Mouse (Mus musculus): ENCODE measurements around the gene Fezf1. TPM values are rescaled to one million over a fixed set of nuclear protein-coding genes. Genes with fewer than 3 reads are reported as not detected.

Gene Fezf1
- polyA plus RNA-seq, 1 experiment from 2014 or later: not detected

DNA sequence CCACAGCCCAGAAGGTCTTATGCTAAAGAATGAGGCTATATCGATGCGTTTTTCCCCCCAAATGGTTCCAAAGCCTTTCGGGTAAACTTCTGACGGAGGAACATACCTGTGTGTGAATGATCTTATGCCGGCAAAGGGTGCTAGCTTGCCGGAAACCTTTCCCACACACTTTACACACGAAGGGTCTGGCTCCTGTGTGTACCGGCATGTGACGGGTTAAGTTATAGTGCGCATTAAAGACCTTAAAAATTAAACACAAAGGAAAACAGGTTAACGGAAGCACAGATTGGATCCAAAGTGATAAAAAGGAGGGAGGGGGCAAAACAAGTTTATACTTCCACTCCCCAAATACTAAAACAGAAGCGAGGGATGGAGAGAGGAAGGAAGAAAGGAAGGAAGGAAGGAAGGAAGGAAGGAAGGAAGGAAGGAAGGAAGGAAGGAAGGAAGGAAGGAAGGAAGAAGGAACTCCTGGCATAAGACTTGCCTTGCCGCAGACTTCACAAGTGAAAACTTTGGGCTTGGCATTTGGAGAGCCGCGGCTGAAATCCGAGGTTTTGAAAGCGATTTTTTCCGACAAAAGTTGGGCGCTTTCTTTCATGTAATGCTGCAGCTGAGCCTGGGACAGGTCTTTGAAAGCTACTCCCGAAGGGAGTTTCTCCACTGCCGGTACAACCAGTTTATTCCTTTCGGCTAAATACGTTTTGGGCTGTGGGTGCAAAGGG is 1.2 kb downstream of the Fezf1 start:
- Histone ChIP-seq H3K27me3 (replicated peaks) (peaks cover 93% of the 10 kb centered on the region), H3K4me1 (peaks cover 29% of the 10 kb centered on the region), H3K36me3 (no peaks in the 10 kb centered on the region), H3K9ac (no peak overlapping the region), H3K4me3 (peak overlapping the region; percentile 53), H3K9me3 (no peaks in the 10 kb centered on the region), H3K4me2 (peak overlapping the region; percentile 76), H3K27ac (replicated peaks) (no peak overlapping the region)
- WGBS: 2% methylated on average over 23 of the region's 23 CpGs
- no peak for ATAC-seq (ENCODE audit: extremely low read depth, insufficient number of reproducible peaks, low FRiP score, low TSS enrichment)

DNA sequence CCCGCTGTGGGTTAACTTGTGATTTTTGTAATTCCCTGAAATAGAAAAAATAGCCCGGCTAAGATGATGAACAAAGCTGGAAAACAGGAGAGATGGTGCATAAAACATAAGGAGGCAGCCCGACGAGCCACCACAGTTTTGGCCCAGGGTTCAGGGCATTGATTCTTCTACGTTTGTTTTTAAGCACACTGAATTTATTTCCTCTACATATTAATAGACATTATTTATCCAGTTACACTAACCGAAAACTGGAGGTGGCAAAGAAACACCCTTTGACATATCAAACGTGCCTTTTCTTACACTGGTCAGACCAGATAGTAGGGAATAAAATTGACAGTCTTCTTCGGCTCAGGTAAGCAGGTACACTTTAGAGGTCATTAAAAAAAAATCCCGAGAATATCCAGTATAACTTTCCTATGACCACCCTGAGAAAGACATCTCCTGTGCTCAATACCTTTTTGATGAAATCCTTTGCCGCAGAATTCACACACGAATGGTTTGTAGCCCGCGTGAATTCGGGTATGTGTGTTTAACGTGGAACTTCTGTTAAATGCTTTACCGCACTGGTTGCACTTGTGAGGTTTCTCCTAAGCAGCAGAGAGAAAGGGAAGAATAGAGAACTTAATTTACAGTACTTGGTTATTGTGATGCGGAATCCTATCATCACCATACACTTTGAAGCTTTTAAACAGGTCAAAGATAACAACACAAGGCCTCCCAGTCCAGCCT is 1.9 kb downstream of the Fezf1 start:
- no peak for ATAC-seq (ENCODE audit: extremely low read depth, insufficient number of reproducible peaks, low FRiP score, low TSS enrichment)
- Histone ChIP-seq H3K27me3 (replicated peaks) (peaks cover 94% of the 10 kb centered on the region), H3K27ac (replicated peaks) (no peak overlapping the region), H3K4me1 (peaks cover 29% of the 10 kb centered on the region), H3K9me3 (no peaks in the 10 kb centered on the region), H3K4me3 (no peak overlapping the region), H3K4me2 (no peak overlapping the region), H3K9ac (no peak overlapping the region), H3K36me3 (no peaks in the 10 kb centered on the region)
- 4% methylated on average over 17 of the region's 17 CpGs for WGBS

DNA sequence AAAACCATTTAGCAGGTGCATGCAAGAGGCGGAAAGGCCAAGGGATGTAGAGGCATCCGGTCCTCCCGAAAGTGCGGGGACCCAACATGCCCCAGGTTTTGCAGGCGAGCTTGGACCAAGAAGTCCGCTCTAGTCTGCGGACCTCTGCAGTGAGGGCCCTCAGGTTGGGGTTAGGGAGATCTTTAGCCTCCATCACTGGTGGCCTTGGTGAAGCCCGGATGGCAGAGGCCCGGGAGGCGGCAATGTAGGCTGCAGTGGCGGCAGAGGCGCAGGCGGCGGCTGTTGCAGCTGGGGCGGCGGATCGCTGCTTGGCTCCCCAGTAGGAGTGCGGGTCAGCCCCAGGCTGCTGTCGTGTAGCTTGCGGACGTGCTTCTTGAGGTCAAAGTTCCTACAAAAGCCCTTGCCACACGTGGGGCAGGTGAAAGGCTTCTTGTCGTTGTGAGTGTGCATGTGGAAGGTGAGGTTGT is 2.6 kb downstream of the Fezf1 start:
- no peak overlapping the region for H3K4me3 ChIP-seq
- H3K4me1 ChIP-seq: peaks cover 29% of the 10 kb centered on the region
- H3K9ac ChIP-seq: no peak overlapping the region
- peaks cover 97% of the 10 kb centered on the region for H3K27me3 ChIP-seq (replicated peaks)
- ATAC-seq (ENCODE audit: extremely low read depth, insufficient number of reproducible peaks, low FRiP score, low TSS enrichment): no peak
- no peak overlapping the region for H3K27ac ChIP-seq (replicated peaks)
- 3% methylated on average over 23 of the region's 23 CpGs for WGBS
- no peaks in the 10 kb centered on the region for H3K36me3 ChIP-seq
- H3K9me3 ChIP-seq: no peaks in the 10 kb centered on the region
- no peak overlapping the region for H3K4me2 ChIP-seq

DNA sequence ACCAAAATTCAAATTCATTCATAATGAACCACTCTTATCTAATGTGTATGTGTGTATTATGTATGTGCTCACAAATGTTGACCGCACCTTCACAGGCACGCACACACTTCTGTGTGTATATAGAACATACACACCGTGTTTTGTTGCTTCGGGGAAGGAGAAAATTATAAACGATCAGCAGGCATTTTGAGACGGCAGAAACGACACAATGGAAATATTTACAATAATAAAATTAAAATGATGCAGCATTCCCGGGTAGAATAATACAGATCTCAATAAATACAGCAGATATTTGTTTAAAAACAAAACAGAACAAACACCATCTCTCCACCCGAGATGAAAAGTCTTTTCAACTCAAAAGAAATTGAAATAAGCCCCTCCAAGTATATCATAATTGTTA is 3.0 kb downstream of the Fezf1 start:
- Histone ChIP-seq H3K4me2 (no peak overlapping the region), H3K4me1 (peaks cover 29% of the 10 kb centered on the region), H3K27ac (replicated peaks) (no peak overlapping the region), H3K9ac (no peak overlapping the region), H3K4me3 (no peak overlapping the region), H3K36me3 (no peaks in the 10 kb centered on the region), H3K27me3 (replicated peaks) (peaks cover 92% of the 10 kb centered on the region), H3K9me3 (no peaks in the 10 kb centered on the region)
- ATAC-seq (ENCODE audit: extremely low read depth, insufficient number of reproducible peaks, low FRiP score, low TSS enrichment): no peak
- WGBS: 20% methylated on average over 9 of the region's 9 CpGs

DNA sequence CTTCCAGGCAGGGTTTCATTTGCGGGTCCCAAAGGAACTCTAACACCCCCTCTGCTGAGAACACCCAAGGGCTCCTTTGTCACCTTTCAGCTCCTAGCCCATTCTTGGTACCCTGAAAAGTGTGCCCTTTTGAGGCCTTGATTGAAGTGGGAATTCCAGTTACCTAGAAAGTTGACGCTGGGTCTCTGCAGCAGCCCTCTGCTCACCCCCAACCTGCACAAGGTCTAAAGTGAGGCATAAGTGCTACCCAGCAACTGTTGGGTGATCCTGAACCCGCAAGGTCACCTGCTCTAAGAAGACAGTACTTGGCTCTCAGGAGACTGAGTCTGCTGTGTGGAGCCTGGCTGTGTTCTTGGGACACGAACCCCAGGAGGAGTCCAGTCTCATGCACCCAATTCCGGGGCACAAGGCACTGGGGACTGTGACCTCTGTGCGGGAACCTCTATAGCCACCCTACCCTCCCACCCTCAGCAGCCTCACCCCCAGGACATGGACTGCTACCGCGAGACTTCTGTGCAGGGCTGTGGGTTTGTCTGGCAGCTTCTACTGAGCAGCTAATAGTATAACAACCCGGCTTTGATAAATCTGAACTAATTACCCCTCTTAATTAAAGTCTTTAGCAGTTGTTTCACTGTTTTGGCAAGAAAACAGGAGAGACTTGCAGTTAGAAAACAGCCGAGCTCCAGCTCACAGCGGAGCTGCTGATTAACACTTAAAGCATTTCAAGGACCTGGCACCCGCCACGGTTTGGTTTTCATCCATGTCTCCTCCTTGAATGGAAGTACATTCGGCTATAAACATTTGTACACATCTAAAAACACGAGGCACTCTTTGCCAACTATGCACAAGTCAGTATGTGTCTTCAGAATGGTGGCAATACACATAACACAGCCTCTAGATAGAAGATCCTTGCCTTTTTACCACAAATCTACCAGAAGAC is 4.1 kb downstream of the Fezf1 start:
- no peak for ATAC-seq (ENCODE audit: extremely low read depth, insufficient number of reproducible peaks, low FRiP score, low TSS enrichment)
- no peak overlapping the region for H3K27ac ChIP-seq (replicated peaks)

DNA sequence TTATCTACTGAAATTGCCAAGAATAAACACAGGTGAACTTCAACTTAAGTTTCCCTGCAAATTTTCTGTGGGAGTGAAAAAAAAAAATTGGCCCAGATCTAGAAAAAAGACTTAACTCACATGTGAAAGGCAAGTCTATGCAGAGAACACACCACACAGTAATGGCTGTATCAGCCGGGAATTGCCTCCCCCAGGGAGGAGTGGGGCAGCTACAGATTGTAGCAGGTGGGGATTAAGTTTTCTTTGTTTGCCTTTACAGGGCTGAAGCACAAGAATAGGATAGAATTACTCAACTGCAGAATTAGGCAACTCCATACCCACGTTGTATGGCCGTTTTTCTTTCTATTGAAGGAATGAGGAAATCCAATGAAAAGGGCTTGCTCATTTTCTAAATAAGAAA is 36.7 kb downstream of the Fezf1 start:
- no peaks in the 10 kb centered on the region for H3K36me3 ChIP-seq
- H3K27me3 ChIP-seq (replicated peaks): no peaks in the 10 kb centered on the region
- no peak overlapping the region for H3K9ac ChIP-seq
- H3K4me3 ChIP-seq: no peak overlapping the region
- H3K9me3 ChIP-seq: no peaks in the 10 kb centered on the region
- H3K4me2 ChIP-seq: no peak overlapping the region
- WGBS: 55% methylated on average over 3 of the region's 3 CpGs
- H3K4me1 ChIP-seq: no peaks in the 10 kb centered on the region
- ATAC-seq (ENCODE audit: extremely low read depth, insufficient number of reproducible peaks, low FRiP score, low TSS enrichment): no peak
- H3K27ac ChIP-seq (replicated peaks): no peak overlapping the region

More for the DNA sequence above, 4.1 kb downstream of the Fezf1 start:
- no peak overlapping the region for H3K9ac ChIP-seq
- peaks cover 20% of the 10 kb centered on the region for H3K4me1 ChIP-seq
- 3% methylated on average over 15 of the region's 15 CpGs for WGBS
- no peak overlapping the region for H3K4me3 ChIP-seq
- H3K36me3 ChIP-seq: no peaks in the 10 kb centered on the region
- no peak overlapping the region for H3K4me2 ChIP-seq
- no peaks in the 10 kb centered on the region for H3K9me3 ChIP-seq
- H3K27me3 ChIP-seq (replicated peaks): peaks cover 83% of the 10 kb centered on the region

DNA sequence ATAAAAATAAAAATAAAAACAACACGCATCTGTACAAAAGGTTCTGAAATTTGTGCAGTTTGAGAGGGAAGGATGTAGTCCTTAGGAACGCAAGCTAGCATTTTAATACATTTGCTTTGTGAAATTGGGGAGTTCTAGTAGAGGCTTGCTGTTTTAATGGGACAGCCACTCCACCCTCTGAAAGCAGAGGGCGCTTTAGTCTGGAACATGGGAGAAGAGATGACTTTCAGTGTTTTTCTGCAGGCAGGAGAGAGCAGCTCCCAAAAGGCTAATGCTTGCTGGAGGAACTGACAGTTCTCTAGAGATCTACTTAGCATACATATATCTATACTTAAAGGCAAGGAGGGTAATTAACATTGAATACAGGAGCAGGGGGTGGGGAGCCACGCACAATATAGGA is 40.4 kb downstream of the Fezf1 start:
- no peak for ATAC-seq (ENCODE audit: extremely low read depth, insufficient number of reproducible peaks, low FRiP score, low TSS enrichment)
- H3K4me2 ChIP-seq: no peak overlapping the region
- 56% methylated on average over 4 of the region's 4 CpGs for WGBS

DNA sequence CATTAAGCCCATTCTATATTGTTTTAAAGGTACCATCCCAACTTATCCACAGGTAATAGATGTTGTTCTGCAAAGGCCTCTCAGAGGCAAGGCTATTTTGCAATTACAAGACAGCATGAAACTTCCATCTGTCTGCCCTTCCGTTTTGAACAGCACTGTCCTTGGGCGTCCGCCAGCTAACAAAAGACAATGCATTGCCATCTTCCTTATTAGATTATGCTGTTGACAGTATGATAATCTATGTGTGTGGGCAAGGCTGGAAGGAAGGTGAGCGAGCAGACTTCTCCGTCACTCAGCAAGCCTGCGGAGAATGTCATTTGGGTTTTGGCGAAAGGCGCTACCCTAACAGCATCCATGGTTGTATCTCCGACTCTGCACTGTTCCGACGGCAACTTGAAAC is 45.5 kb downstream of the Fezf1 start:
- H3K36me3 ChIP-seq: no peaks in the 10 kb centered on the region

More for the DNA sequence above, 40.4 kb downstream of the Fezf1 start:
- no peak overlapping the region for H3K9ac ChIP-seq
- H3K27ac ChIP-seq (replicated peaks): no peak overlapping the region
- H3K4me3 ChIP-seq: no peak overlapping the region
- H3K27me3 ChIP-seq (replicated peaks): no peaks in the 10 kb centered on the region
- H3K36me3 ChIP-seq: no peaks in the 10 kb centered on the region
- H3K4me1 ChIP-seq: no peaks in the 10 kb centered on the region
- H3K9me3 ChIP-seq: no peaks in the 10 kb centered on the region

More for the DNA sequence above, 45.5 kb downstream of the Fezf1 start:
- H3K9ac ChIP-seq: no peak overlapping the region
- no peaks in the 10 kb centered on the region for H3K27me3 ChIP-seq (replicated peaks)
- H3K27ac ChIP-seq (replicated peaks): no peak overlapping the region
- H3K4me2 ChIP-seq: no peak overlapping the region
- H3K4me3 ChIP-seq: no peak overlapping the region
- H3K4me1 ChIP-seq: no peaks in the 10 kb centered on the region
- WGBS: 77% methylated on average over 11 of the region's 11 CpGs
- ATAC-seq (ENCODE audit: extremely low read depth, insufficient number of reproducible peaks, low FRiP score, low TSS enrichment): no peak
- no peaks in the 10 kb centered on the region for H3K9me3 ChIP-seq

Other genes starting within 250 kb of the Fezf1 start
- 0.66 and 1.9 TPM in 2 replicates for gene Aass, start 115.4 kb downstream of the Fezf1 start, polyA plus RNA-seq (2015; fragmentation: Nextera tagmentation; extraction: Ambion mirVana)